10 mouse cellular contexts compared by ENCODE assay signal in genomic region chr13:61241076-61241947, GRCm38 (mm10). TPM values are rescaled to one million over a fixed set of nuclear protein-coding genes. Genes with fewer than 3 reads are reported as not detected.
DNase-seq lines count a peak whose midpoint lies in the region; ATAC-seq and TF ChIP-seq lines count a peak whose summit lies in the region.
"Had no signal": no experiment of that assay in that cellular context is flagged by ENCODE, and none has a peak within 500 bp of the region (broad histone marks: within the 10 kb centered on the region; RNA-seq: fewer than 3 reads in every experiment).

No protein-coding gene starts in this region.

- peak; percentile 45 for TF ChIP-seq RAD21 in CH12.LX (IDR thresholded peaks at IDR 0.05; ENCODE audit: low read depth, low read length)

- H3K4me2 ChIP-seq in CH12.LX (ENCODE audit: insufficient read depth, low read depth, poor library complexity, severe bottlenecking), result no peak overlapping the region
- H3K4me2 ChIP-seq in lung, embryonic 14.5 days, result no peak overlapping the region
- no peak overlapping the region for H3K4me2 ChIP-seq in forebrain, embryonic 13.5 days

- DNase-seq in 416B (ENCODE audit: low read depth) (peak; percentile 85), CH12.LX (ENCODE audit: extremely low read depth) (peak; percentile 20)
- DNase-seq in brain, embryonic 14.5 days (ENCODE audit: low read depth), result peak; percentile 3
- peak; percentile 3 to 5 for DNase-seq in frontal cortex, postnatal 25 days (ENCODE audit: low spot score in 2 of 2)
- DNase-seq in layer of hippocampus, adult 11-12 months (ENCODE audit: low spot score), result peak; percentile 55
- peak; percentile 81 for DNase-seq in lung, embryonic 14.5 days
- peak; percentile 7 for DNase-seq in right cerebral cortex, postnatal 25 days

- peaks cover 20% of the 10 kb centered on the region for H3K9me3 ChIP-seq in CH12.LX (replicated peaks; ENCODE audit: low read length)
- H3K9me3 ChIP-seq in lung, embryonic 14.5 days (ENCODE audit: low read depth, low read length), result no peaks in the 10 kb centered on the region
- H3K9me3 ChIP-seq in forebrain, embryonic 13.5 days (replicated peaks), result peaks cover 35% of the 10 kb centered on the region

- TF ChIP-seq CTCF in CH12.LX (conservative IDR thresholded peaks at IDR 0.05 in 1 of 2, IDR thresholded peaks at IDR 0.05 in 1 of 2; ENCODE audit: low read depth in 2 of 2, low read length in 2 of 2), result peak in 1 of 2 experiments; percentile 50; a peak in 2 of 4 replicates
- TF ChIP-seq CTCF in brain, embryonic 14.5 days (IDR thresholded peaks at IDR 0.05; ENCODE audit: borderline replicate concordance, extremely low read depth, insufficient read depth, insufficient read length), result peak; percentile 40; the same call in 1 of the 2 replicates
- peak; percentile 61 for TF ChIP-seq CTCF in lung, embryonic 14.5 days (IDR thresholded peaks at IDR 0.05; ENCODE audit: low read depth)

- dilution Hi-C loops in CH12.LX (cut with MboI; ENCODE audit: extremely low pct_ligation_motif_present, extremely low pct_unique_long_range_greater_than_20kb, low sequenced_read_pairs), result no loop called here

- no peaks in the 10 kb centered on the region for H3K36me3 ChIP-seq in CH12.LX (replicated peaks in 1 of 2; ENCODE audit: control insufficient read depth in 1 of 2, insufficient read depth in 1 of 2, low read length in 1 of 2)
- no peaks in the 10 kb centered on the region for H3K36me3 ChIP-seq in lung, embryonic 14.5 days (ENCODE audit: insufficient read depth)
- H3K36me3 ChIP-seq in forebrain, embryonic 13.5 days (ENCODE audit: poor library complexity, severe bottlenecking), result no peaks in the 10 kb centered on the region

- 57% methylated on average over 13 of the region's 13 CpGs for WGBS in lung, embryonic 14.5 days
- 61% methylated on average over 13 of the region's 13 CpGs for WGBS in forebrain, embryonic 13.5 days

- in situ Hi-C loops in CH12.LX (cut with MboI; ENCODE audit: low pct_ligation_motif_present, low pct_unique_long_range_greater_than_20kb, low sequenced_read_pairs), result no loop called here

- H3K27ac ChIP-seq in CH12.LX (ENCODE audit: insufficient read depth, low read depth), result no peak overlapping the region
- H3K27ac ChIP-seq in lung, embryonic 14.5 days (ENCODE audit: low read depth), result no peak overlapping the region
- no peak overlapping the region for H3K27ac ChIP-seq in forebrain, embryonic 13.5 days

- H3K27me3 ChIP-seq in CH12.LX (replicated peaks), result no peaks in the 10 kb centered on the region
- no peaks in the 10 kb centered on the region for H3K27me3 ChIP-seq in lung, embryonic 14.5 days (ENCODE audit: insufficient read depth, low read length)
- no peaks in the 10 kb centered on the region for H3K27me3 ChIP-seq in forebrain, embryonic 13.5 days

- H3K4me1 ChIP-seq in CH12.LX (ENCODE audit: control insufficient read depth in 1 of 2, insufficient read depth in 2 of 2), result no peaks in the 10 kb centered on the region
- no peaks in the 10 kb centered on the region for H3K4me1 ChIP-seq in lung, embryonic 14.5 days (ENCODE audit: insufficient read depth)
- H3K4me1 ChIP-seq in forebrain, embryonic 13.5 days, result no peaks in the 10 kb centered on the region

- no peak for ATAC-seq in lung, embryonic 14.5 days (ENCODE audit: insufficient read depth)
- no peak for ATAC-seq in forebrain, embryonic 13.5 days

- TF ChIP-seq POLR2A in CH12.LX (IDR thresholded peaks at IDR 0.05; ENCODE audit: low read depth, low read length), result no peak
- no peak for TF ChIP-seq POLR2A in brain, embryonic 14.5 days (IDR thresholded peaks at IDR 0.05; ENCODE audit: borderline replicate concordance, extremely low read depth, insufficient read depth, insufficient read length, poor library complexity, severe bottlenecking)

- H3K4me3 ChIP-seq in CH12.LX (replicated peaks in 1 of 3; ENCODE audit: low read depth in 2 of 3, low read length in 2 of 3, poor library complexity in 1 of 3), result no peak overlapping the region
- H3K4me3 ChIP-seq in lung, embryonic 14.5 days (ENCODE audit: low read depth, low read length), result no peak overlapping the region
- no peak overlapping the region for H3K4me3 ChIP-seq in forebrain, embryonic 13.5 days

- no peaks in the 10 kb centered on the region for H3K79me2 ChIP-seq in CH12.LX (replicated peaks; ENCODE audit: control insufficient read depth, extremely low read depth, insufficient read depth, poor library complexity, severe bottlenecking)

- H3K9ac ChIP-seq in CH12.LX (ENCODE audit: insufficient read depth, low read depth), result no peak overlapping the region
- no peak overlapping the region for H3K9ac ChIP-seq in lung, embryonic 14.5 days
- H3K9ac ChIP-seq in forebrain, embryonic 13.5 days, result no peak overlapping the region

- no peak for TF ChIP-seq EP300 in CH12.LX (IDR thresholded peaks at IDR 0.05; ENCODE audit: low read length)

TF ChIP-seq in CH12.LX, 34 proteins besides CTCF, POLR2A, EP300 and RAD21:
- no peak for TF ChIP-seq ZKSCAN1 (IDR thresholded peaks at IDR 0.05; ENCODE audit: borderline replicate concordance, low read depth, low read length)
- TF ChIP-seq USF2 (conservative IDR thresholded peaks at IDR 0.05; ENCODE audit: low read depth, low read length), result no peak
- peak; percentile 59 for TF ChIP-seq ZNF384 (IDR thresholded peaks at IDR 0.05; ENCODE audit: low read depth, low read length)
- no peak for TF ChIP-seq ZC3H11A (IDR thresholded peaks at IDR 0.05; ENCODE audit: low read depth, low read length)
- TF ChIP-seq SMC3 (IDR thresholded peaks at IDR 0.05; ENCODE audit: low read depth, low read length), result peak; percentile 26

RNA-seq across cellular contexts. Expression of gene Cts8, which starts 13.8 kb away (rescaled TPM):
- not detected in 2 replicates for total RNA-seq in CH12.LX (2012; rRNA removed)
- not detected in 2 replicates for total RNA-seq in CH12.LX (2014; rRNA removed)
- polyA plus RNA-seq in CH12.LX (2012; ENCODE audit: insufficient read length, low read depth), result not detected in 2 replicates
- not detected in 2 replicates for polyA plus RNA-seq in brain, embryonic 14.5 days (2012; rRNA removed)
- polyA plus RNA-seq in lung, embryonic 14.5 days (2014; fragmentation: Nextera tagmentation; extraction: Ambion mirVana), result not detected in 2 replicates
- not detected in 2 replicates for polyA plus RNA-seq in forebrain, embryonic 13.5 days (2015; fragmentation: Nextera tagmentation; extraction: Ambion mirVana)
- polyA plus RNA-seq: heart, embryonic 16.5 days; stomach, embryonic 14.5 days had no signal

RNA-seq across cellular contexts. Expression of gene Cts6, which starts 38.1 kb away (rescaled TPM):
- total RNA-seq in CH12.LX (2012; rRNA removed) (not detected in 2 replicates), CH12.LX (2014; rRNA removed) (not detected in 2 replicates)
- not detected in 2 replicates for polyA plus RNA-seq in CH12.LX (2012; ENCODE audit: insufficient read length, low read depth)
- polyA plus RNA-seq in brain, embryonic 14.5 days (2012; rRNA removed), result not detected in 2 replicates
- not detected in 2 replicates for polyA plus RNA-seq in lung, embryonic 14.5 days (2014; fragmentation: Nextera tagmentation; extraction: Ambion mirVana)
- polyA plus RNA-seq in forebrain, embryonic 13.5 days (2015; fragmentation: Nextera tagmentation; extraction: Ambion mirVana), result not detected in 2 replicates
- polyA plus RNA-seq: heart, embryonic 16.5 days; stomach, embryonic 14.5 days had no signal

RNA-seq across cellular contexts. Expression of gene Gm49398, which starts 47.3 kb away (rescaled TPM):
- not detected in 2 replicates for total RNA-seq in CH12.LX (2012; rRNA removed)
- total RNA-seq in CH12.LX (2014; rRNA removed), result not detected in 2 replicates
- polyA plus RNA-seq in CH12.LX (2012; ENCODE audit: insufficient read length, low read depth), result not detected in 2 replicates
- not detected in 2 replicates for polyA plus RNA-seq in brain, embryonic 14.5 days (2012; rRNA removed)
- not detected in 2 replicates for polyA plus RNA-seq in lung, embryonic 14.5 days (2014; fragmentation: Nextera tagmentation; extraction: Ambion mirVana)
- not detected in 2 replicates for polyA plus RNA-seq in forebrain, embryonic 13.5 days (2015; fragmentation: Nextera tagmentation; extraction: Ambion mirVana)
- polyA plus RNA-seq: heart, embryonic 16.5 days; stomach, embryonic 14.5 days had no signal

Comparison
In these comparisons a context has a peak if more than half of its experiments do, and no peak if none do; other contexts are left out.
1. DNase-seq: peak in every context shown above with its lines; median percentile 85 in 416B; 81 in lung, embryonic 14.5 days; 55 in layer of hippocampus, adult 11-12 months; 20 in CH12.LX; 7 in right cerebral cortex, postnatal 25 days; 4 in frontal cortex, postnatal 25 days; 3 in brain, embryonic 14.5 days.